Mouse (Mus musculus) thymus, postnatal 14 days (tissue): Measurements from ENCODE around the gene Map3k7cl.

Experiments used
- DNase-seq: peaks from one replicate; pipeline ENCODE4 v3.0.0; 2021

Gene Map3k7cl

DNA sequence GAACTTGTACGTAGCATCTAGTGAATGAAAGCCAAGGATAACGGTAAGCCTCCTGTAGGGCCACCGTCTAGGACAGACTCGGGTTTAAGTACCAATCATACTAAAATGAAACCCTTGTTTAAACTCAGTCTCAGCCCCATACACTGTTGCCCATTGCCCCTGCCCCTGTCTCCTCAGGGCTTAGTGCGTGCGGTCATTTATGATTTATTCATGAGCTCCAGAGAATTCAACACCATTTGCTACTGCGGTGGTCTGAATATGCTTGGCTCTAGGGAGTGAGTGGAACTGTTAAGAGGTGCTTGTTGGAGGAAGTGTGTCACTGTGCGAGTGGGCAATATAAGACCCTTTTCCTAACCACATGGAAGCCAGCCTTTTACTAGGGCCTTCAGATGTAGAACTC is 34.7 kb downstream of the Map3k7cl start:
- no peak for DNase-seq

DNA sequence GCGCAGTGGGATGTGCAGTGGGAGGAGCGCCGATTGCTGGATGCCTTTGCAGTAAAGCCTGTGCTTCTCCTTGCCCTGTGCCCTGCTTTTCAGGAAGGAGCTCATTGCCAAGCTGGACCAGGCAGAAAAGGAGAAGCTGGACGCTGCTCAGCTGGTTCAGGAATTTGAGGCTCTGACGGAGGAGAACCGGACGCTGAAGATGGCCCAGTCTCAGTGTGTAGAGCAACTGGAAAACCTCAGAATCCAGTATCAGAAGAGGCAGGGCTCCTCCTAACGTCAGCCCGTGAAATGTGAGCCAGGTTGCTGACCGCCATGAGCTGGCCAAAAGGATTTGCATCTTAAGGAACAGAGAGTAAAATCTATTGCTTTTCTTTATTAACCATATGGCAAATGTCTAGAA is 41.0 kb downstream of the Map3k7cl start:
- DNase-seq = no peak

DNA sequence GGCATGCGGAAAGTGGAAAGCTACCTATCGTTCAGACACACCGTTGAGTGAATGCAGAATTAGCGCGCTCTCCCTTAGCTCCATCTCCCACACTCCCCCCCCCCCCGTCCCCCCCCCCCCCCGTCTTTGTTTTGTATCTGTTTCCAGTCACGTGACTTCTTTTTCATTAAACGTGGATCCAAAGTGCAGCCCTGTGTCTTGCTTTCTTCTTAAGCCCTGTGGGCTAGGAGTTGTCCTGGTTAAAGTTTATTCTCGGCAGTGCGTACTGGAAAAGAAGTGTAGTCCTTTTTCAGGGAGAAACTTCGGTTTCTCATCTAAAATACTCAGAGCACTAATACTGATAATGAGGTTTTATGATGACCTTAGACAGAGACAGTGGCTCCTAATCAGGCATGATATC is 42.0 kb downstream of the Map3k7cl start:
- DNase-seq = no peak

DNA sequence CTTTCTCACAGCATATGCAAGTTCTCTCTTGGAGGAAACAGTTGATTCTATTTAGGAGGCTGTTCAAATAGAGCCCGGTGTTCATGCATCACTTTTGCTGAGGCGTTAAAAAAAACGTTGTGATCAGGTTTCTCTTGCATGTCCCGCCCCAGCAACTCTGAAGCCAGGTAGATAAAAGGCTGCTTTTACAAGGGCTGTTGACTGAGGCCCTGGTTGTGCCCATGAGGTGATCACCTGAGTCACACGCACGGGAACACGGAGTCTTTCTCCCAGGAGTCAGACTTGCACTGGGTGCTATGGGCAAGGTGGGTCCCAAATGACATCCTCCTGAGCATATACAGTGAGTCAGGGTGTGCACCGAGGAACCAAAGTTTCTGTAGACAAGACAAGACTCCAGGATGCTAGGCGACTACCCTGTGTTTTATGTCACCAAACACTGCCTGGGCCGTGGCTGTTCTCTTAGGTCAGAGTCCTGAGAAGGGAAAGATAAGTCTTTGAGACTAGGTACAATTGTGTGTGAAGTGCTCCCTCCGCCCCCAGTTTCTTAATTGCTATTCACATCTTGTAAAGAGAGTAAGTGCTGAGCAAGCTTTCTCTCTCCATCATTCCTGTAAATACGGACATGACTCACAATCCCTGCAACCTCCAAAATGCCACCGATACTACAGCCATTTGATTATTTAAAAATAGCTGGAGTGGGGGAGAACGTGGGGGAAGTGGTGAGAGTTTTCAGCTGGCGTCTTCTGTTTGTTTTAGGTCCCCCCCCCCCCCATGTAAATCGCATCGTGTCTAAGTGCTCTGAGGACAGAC is 49.8 kb downstream of the Map3k7cl start:
- DNase-seq = no peak

DNA sequence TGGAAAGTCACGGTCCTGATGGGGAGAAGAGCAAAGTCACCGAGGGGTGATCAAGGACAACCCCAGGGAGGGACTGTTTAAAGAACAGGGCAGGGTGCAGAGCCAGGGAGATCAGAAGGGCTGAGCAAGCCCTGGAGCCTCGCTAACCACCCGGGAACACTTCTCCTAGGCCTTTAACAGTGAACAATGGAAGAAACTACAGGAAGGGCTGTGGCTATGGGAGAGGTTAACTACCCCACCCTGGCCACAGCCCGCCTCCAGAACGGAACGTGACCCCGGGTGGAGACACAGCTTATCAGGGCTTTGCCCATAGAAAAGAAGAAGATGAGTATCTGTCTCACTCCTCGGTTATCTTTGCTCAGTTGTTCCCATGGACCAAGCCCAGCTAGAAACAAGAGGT is 50.9 kb downstream of the Map3k7cl start:
- no peak for DNase-seq

DNA sequence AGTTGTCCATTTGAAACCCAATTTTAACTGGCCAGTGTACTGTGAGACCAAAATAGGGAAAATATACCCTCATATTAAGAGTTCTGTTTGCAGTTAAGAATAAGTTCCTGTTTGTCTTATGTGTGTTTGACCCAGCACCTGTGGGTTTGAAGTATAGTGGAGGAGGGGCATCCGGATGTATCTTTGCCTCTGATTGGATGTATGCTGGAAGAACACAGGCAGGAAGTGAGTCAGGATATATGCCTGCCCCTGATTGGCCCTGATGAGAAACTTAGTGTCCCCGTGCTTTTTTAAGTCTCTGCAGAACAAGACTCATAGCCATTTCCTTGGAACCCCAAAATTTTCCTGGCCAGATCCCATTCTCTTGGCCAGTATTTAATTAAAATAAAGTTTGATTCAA is 51.8 kb downstream of the Map3k7cl start:
- peak; percentile 29 for DNase-seq

DNA sequence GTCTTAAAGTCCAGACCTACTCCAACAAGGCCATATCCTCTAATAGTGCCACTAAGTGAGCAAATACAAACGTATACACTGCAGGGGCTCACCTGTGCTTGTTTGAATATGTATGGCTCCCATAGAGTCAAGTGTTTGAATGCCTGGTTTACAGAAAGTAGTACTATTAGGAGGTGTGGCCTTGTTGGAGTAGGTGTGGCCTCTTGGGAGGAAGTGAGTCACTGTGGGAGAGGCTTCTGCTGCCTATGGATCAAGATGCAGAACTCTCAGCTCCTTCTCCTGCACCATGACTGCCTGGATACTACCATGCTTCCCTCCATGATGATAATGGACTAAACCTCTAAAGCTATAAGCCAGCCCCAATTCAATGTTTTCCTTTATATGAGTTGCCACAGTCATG is 54.3 kb downstream of the Map3k7cl start:
- DNase-seq = no peak

DNA sequence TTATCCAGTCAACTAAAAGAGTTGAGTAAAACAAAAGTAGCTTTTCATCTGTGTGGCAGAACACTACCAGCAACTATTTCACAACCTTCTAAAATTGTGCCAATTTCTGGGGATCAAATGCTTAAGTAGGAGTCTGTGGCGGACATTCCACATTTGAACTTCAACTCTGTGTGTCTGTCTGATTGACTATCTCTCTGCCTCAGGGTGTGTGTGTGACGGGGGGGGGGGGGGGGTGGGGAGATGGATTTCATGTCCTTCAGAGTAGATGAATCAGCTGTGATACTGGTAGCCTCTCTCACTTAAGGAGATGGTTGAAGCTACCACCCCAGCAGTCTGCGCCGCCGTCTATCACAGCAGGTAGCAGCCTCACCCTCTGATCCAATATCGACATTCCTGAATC is 54.8 kb downstream of the Map3k7cl start:
- DNase-seq = no peak

DNA sequence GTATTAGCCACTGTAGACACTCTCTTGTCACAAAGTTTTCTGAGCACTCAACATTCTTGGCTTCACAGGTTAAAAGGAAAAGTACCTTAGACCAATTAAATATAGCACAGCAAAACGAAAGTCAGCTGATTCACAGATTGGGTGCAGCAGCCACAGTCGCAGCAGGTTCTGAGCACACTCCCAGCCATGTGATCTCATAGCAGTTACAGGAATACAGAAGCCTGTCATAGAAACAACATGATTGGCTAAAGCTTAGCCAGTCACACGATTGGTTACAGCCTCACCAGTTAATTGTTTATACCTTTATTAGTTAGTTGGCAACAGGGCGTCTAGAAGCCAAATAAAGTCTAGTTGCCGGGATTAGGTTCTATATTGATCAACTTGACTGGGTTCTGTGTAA is 57.0 kb downstream of the Map3k7cl start:
- DNase-seq = no peak

DNA sequence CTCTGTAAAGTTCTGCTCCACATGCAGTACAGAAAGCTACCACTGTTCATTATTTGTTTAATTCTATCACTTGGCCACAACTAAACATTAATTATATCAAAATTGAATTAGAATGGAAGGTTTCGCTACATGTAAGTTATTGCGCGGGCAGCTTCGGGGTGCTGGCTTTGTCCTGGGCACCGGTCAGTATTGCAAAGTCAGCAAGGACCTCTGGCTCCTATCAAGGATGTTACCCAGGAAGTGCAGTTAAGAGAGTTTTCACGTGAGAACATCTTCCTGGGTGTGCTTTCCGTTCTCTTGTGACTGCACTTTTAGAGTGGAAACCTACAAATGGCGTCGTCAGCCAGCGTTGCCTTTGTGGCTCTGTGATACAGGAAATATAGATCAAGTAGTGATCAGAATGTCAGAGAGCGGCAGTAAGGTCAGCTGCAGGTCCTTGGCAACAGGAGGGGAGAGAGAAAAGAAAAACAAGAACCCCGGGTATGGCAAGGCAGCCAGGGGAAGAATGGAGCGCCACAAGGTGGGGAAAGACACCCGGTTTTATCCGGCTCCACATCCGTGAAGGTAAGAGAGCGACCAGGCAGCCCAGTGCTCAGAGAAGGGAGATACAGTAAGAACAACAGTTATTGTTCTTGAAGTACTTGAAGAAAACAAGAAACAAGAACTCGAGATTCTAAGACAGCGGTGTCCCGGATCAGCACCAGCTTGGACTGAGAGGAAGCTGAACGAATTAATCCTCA is 57.6 kb downstream of the Map3k7cl start:
- DNase-seq = no peak

DNA sequence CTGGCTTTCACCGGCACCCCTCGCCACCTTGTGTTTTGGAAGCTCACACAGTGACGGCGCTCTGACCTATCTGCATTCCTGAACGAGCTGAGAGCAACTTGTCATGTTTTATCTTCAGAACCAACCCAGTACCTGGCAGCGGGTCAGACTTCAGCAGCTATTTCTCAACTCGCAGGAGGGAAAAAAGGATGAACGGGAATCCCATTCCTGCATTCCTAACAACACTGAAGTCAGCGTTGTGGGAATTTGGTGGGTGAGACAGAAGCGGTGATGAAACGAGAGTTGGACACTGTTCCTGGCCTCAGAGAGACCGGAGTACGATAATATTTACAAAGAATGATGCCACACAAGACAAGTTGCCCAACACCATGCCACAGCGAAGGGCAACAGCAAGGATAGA is 58.3 kb downstream of the Map3k7cl start:
- no peak for DNase-seq

DNA sequence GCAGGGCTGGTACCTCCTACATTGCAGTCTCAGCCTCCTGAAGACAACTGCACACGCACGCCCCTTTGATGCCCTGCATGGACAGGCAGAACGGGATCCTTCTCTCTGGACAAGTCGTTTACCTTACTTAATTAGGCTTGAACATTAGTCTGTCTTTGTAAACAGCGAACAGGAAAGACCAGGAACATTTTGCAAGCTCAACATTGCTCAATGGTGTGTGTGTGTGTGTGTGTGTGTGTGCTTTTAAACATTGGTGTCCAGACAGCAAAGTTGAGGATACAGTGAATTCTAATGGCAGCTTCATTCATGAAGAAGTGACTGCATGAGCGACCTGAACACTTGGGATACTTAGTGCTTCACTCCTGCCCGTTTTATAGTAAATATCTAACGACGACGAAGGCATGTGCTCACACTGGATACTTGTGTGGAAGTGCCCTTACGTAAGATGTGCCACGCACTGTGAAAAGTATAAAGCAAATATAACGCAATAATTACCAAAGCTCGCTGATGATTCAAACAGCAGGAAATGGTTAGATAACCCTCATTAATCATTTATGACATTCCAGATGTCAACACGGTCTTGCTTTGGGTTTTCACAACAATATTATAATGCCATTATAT is 59.2 kb downstream of the Map3k7cl start:
- no peak for DNase-seq

DNA sequence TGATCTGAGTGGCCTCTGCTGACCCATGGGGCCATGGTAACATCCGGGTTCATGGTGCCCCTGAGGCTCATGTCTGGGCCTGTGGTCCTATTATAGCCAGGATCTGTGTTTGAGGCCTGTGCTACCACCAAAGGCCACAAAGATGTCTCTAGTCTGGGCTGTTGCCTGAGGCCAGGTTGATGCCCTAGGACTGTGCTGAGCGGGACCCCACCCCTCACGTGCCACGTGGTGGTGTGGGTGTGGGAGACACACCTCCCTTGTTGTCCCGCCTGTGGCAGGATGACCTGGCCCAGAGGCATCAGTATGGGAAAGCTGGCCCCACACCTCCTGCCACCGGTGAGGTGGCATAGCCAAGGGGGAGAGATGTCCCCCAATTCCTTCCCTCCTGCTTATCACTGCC is 64.2 kb downstream of the Map3k7cl start:
- no peak for DNase-seq

DNA sequence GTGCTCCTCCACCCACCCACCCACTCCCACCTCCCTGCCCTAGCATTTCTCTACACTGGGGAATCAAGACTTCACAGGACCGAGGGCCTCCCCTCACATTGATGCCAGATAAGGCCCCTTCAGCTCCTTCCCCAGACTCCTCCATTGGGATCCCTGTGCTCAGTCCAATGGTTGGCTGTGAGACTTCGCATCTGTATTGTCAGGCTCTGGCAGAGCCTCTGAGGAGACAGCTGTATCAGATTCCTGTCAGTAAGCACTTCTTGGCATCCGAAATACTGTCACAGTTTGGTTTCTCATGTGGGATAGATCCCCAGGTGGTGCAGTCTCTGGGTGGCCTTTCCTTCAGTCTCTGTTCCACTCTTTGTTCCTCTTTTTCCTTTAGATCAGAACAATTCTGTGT is 68.1 kb downstream of the Map3k7cl start:
- no peak for DNase-seq

DNA sequence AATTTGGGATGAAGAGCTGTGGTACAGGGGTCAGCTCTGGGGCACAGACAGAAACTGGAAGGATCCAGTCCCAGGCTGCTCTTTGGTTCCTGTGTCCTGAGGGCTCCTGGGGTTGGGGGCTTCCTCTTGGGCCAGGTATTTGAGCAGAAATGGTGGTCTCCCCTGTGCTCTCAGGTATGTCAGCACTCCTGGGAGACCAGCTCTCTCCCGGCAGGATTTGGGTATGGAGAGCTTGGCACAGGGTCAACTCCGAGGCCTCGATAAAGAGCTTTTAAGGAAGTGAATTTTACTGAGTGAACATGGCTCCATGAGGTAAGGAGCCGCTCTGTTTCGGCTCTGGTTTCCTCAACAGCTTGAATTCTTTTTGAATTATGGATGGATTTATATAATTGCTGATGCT is 70.8 kb downstream of the Map3k7cl start:
- no peak for DNase-seq

DNA sequence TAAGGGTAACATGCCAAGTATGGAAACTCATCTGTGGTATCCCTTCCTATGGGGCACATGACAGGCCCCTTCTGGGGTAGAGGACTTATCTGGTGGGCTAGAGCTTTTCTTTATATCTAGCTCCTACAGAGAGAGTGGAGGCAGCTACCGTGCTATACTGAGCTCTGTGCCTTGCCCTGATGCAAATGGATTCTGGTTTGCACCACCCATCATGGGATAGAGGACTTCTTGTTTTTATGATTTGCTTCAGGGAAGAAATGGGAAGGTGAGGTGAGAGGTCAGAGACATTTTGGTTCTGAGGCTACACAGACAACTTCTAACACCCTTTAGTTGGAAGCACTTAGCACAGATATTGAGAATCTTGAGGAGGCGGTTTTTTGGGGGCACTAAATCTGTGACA is 71.8 kb downstream of the Map3k7cl start:
- DNase-seq = no peak

DNA sequence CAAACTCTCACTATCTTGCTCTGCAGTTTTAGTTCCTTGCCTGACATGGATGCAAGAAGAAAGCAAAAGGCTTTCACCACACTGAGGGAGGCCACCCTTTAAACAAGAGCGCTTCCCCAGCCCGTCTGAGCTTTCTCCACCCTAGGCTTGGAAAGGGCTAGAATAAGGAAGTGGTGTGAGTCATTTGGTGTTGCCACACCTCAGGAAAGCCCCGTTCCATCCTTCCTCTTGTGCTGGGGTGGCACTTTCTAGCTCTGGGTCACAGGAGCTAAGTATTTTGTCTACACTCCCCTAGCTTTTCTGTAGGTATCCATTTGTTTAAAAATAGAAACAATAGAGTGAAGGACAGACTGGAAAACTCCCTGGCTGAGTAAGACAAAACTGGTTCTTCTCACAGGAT is 72.2 kb downstream of the Map3k7cl start:
- DNase-seq = no peak

DNA sequence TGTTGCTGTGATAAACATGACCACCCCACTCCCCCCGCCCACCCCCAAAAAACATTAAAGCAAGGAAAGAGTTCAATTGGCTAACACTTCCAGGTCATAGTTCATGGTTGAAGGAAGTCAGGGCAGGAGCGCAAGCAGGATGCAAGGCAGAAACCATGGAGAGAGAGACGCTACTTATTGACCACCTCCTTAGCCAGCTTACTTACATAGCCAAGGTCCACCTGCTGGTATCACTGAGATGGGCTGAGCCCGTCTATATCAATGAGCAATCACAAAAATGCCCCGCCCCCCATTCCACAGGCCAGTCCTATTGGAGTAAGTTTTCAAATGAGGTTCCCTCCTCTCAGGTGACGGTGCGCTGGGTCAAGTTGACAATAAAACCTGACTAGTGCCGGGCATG is 72.7 kb downstream of the Map3k7cl start:
- DNase-seq = no peak

DNA sequence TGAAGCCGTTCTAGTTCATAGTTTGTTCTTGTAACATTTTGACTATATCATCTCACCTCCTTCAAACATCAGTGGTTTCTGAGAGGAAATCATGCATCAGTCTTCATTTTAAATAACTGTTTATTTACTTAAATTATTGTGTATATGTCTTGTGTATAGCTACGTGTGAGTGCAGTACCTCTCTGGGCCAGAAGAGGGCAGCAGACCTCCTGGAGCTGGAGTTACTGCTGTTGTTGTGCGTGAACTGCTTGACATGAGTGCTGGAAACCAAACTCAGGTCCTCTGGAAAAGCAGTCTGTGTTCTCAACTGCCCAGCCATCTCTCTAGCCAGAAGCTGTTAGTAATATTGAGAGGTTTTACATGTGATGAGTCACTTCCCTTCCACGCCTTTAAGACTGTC is 73.6 kb downstream of the Map3k7cl start:
- no peak for DNase-seq

DNA sequence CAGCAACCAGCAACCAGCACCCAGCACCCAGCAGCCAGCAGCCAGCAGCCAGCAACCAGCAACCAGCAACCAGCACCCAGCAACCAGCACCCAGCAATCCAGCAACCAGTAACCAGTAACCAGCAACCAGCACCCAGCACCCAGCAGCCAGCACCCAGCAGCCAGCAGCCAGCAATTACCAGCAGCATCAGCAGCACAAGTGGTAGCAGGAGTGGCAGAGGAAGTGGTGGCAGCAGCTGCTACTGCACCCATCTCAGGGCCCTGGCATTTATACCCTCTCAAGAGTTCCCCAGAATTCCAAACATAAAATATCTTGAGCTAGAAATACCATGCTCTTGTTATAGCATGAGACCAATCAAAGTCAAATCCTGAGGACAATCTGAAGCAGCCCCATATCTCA is 81.6 kb downstream of the Map3k7cl start:
- DNase-seq = peak; percentile 42

DNA sequence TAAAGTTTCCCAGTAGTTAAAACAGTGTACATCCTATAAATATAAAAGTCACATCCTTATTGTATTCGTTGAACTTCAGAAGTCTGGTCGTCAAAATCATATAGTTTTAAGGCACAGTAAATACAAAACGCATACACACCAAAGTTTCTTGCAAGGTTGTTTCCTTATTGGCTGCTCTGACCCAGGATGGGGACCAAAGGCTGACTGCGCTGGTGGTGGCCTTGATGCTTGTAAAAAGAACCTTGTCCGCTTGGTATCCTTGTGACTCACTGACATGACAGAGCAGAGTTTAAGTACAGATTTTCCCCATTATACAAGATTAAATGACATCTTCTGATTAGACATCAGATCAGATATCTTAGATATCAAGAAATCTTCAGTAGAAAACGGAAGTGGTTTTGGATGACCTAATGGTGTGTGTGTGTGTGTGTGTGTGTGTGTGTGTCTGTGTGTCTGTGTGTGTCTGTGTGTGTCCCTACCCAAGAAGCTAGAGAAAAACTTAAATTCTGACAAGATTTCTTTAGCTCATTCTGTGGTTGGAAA is 82.2 kb downstream of the Map3k7cl start:
- DNase-seq = no peak

DNA sequence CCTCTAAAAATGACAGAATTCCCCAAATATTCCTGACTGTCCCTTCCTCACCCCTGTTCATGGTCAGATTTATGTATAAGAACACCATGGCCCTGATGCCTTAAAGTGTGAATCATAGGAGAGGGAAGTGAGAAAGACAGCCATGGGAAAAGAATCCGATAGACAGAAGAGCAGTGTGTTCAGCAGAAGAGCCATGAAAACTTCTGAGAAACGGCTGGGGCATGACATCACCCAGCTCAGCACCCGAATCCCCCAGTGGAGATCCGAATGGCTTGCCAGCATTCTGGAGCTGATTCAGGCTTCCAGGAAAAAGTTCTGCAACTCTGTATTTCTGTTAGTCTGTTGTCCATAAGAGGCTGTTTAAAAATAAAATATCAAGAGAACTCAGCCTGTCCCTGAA is 82.7 kb downstream of the Map3k7cl start:
- no peak for DNase-seq

DNA sequence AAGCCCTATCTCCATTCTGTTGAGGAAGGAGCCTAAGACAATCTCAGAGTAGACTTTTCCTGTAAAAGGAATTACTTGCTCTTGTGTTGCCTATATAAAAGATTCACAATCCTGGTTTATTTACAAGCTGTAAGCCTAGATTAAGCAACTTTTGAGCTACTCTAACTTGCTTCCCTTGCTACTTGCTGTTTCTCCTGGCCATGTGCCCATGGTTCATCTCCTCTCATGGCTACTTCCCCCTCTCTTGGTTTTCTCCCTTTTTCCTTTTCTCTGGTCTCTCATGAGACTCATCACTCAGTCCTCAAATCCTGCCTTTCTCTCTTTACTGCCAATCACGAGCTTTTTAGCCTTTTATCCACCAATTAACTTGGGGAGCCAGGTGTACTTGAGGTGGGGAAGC is 85.0 kb downstream of the Map3k7cl start:
- DNase-seq = no peak

DNA sequence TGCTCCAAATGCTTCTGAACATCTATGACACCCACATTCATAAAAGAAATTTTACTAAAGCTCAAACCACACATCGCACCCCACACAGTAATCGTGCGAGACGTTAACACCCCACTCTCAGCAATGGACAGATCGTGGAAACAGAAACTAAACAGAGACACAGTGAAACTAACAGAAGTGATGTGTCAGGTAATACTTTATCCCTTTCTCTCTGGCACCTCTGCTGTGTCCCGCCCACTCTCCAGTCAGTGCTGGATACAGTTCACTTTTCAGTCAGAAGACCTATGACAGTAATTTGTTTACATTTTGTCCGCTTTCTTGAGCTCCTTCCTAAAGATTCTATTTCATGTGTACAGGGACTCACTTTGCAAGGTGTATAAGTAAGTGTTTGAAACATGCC is 89.1 kb downstream of the Map3k7cl start:
- no peak for DNase-seq
